Mouse (Mus musculus): ENCODE results near the gene Uts2.
"Not testable (repeated sequence)": the region's sequence is repeated elsewhere in the genome, so short reads cannot be mapped to it uniquely, and the experiment has no call there.

The Uts2 gene

GRCm38 (mm10) chr4:151015946-151016345 is 19.0 kb downstream of the Uts2 start:
- DNase-seq (ENCODE audit: low spot score): no peak

DNA sequence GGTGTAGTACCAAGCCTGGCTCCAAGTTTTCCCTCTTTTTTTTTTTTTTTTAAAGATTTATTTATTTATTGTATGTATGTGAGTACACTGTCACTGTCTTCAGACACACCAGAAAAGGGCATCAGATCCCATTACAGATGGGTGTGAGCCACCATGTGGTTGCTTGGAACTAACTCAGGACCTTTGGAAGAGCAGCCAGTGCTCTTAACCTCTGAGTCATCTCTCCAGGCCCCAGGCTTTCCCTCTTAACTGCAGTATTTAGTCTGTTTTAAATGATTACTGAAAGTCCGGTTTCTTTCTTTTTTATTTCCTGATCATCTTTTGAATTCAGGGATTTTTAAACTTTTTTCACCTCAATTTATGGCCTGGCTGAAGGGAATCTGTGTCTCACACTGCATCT is 20.5 kb downstream of the Uts2 start:
- DNase-seq (ENCODE audit: low spot score): not testable (repeated sequence)

GRCm38 (mm10) chr4:151024152-151024551 is 27.3 kb downstream of the Uts2 start:
- DNase-seq (ENCODE audit: low spot score): no peak

- no peak for DNase-seq (ENCODE audit: low spot score)
Measured at GRCm38 (mm10) chr4:151027001-151027400, 30.1 kb downstream of the Uts2 start.

- DNase-seq (ENCODE audit: low spot score): no peak
Measured at GRCm38 (mm10) chr4:151036521-151036920, 39.6 kb downstream of the Uts2 start.

DNA sequence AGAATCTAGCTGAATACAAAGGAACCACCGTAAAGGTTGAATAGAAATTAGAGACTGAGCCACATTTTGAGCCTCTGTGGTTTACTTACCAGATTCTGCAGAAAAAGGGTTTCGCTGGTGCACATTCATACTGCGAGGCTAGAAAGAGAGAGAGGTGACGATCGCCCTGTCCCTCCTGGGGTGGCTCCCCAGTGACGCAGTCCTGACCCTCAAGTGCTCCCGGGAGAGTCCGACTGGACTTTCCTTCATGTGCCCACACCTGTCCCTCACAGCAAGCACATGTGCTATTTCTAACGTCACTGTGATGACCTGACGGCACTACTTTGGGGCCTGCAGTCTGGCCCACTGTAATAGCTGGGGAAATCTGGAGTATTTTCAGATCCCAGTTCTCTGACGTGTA is 40.9 kb downstream of the Uts2 start:
- no peak for DNase-seq (ENCODE audit: low spot score)

GRCm38 (mm10) chr4:151041506-151041905 is 44.6 kb downstream of the Uts2 start:
- DNase-seq (ENCODE audit: low spot score): no peak

DNA sequence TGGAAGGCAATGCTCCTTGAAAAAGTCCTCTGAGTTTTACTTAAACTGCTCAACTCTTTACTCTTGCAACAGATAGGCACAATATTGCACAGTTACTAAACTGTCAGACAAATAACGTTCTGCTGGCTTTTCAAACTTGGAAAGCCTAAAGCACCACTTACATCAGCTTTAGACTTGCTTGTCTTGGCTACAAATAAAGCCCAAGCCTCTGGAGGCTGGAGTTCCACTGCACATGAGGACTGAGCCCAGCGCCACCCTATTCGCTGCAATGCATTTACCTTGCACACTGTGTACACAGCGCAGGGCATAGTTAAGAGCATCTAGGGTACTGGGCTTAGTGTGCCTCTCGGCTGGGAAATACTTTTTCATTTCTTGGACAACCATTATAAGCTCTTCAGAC is 46.4 kb downstream of the Uts2 start:
- no peak for DNase-seq (ENCODE audit: low spot score)

- peak; percentile 97 for DNase-seq (ENCODE audit: low spot score)
Measured at GRCm38 (mm10) chr4:151044037-151044943, 47.4 kb downstream of the Uts2 start, which contains the start of gene Per3. Per3 (minus strand) TSS chr4:151044665.

- no peak for DNase-seq (ENCODE audit: low spot score)
Measured at GRCm38 (mm10) chr4:151044944-151045570, 48.2 kb downstream of the Uts2 start.

DNA sequence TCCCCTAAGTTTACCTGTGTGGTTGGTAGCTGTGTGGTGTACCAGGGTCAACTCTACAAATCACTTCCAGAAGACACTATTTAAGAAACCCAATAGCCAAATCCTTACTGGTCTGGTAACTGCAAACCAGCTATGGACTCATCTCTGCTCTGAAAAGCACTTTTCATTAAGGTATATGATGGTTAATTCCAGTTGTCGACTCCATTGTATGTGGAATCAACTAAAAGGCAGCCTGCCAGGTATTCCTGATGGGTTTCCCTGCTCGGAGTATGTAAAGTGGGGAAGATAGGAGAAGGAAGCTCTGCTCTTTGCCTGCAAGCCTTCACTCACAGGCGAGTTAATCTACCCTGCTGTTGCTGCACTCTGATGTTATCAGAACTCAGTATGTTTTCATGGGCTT is 49.6 kb downstream of the Uts2 start:
- DNase-seq (ENCODE audit: low spot score): no peak

DNA sequence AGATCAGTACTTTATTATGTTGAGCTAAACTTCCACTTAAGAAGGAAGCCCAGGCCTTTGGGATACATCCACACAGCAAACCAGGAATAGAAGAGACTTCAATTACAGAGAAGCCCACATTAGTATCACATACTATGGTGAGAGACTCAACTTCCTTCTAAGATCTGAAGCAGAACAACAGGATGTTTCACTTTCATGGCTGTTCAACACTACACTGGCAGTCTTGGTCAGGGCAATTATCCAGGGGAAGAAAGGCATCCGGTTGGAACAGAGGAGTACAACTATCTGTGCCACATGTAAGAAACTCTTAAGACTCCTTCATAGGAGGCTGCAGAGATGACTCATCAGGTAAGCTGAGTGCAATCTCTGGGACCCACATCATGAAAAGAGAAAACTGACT is 54.3 kb downstream of the Uts2 start:
- no peak for DNase-seq (ENCODE audit: low spot score)

Data from ovary, adult 18-20 months (tissue).